Mouse (Mus musculus): ENCODE measurements around the gene Por.

- TF ChIP-seq CTCF (IDR thresholded peaks at IDR 0.05; ENCODE audit: extremely low read depth, insufficient read depth, low read length) (no peak), POLR2A (IDR thresholded peaks at IDR 0.05; ENCODE audit: extremely low read depth, insufficient read depth, low read length) (no peak)
These were observed 33.6 kb downstream of the Por start for GRCm38 (mm10) chr5:135703431-135703830.

Data from cortical plate, adult 2 months (tissue).